Mouse (Mus musculus): ENCODE data around the gene Smap2.

Smap2 gene

DNA sequence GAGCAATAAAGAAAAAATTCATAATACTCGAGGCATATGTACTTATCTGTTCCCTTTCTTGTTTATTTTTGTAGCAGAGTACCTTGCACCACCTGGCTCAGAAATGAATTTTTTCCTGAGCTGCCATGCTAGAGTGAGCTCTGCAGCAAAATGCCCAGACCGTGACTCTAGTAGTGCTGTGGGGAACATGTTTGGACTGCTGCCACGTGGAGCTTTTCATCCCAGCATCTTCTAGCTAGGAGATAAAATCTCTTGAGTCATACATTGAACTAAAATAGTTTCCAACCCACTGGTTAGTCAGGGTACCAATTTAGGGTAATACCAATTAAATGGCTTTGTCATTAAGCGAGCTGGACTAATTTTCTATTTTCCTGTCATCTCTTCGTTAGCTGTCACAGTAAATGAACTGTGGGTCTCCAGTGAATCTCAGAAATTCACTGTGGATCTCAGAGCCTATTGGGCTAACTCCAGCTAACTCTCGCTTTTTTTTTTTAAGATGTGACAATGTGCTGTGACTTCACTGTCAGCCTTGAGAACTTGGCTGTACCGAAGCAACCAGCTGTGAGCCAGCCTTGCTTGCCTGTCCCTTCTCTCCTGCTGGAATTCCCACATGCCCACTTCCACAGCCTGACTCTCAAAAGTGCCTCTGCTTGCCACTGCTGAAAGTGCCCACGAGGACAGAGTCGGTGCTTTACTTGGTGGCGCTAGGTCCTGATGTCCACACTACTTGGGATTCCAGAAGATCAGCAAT lies 3.2 kb upstream of the Smap2 start:
- no peak for DNase-seq

DNA sequence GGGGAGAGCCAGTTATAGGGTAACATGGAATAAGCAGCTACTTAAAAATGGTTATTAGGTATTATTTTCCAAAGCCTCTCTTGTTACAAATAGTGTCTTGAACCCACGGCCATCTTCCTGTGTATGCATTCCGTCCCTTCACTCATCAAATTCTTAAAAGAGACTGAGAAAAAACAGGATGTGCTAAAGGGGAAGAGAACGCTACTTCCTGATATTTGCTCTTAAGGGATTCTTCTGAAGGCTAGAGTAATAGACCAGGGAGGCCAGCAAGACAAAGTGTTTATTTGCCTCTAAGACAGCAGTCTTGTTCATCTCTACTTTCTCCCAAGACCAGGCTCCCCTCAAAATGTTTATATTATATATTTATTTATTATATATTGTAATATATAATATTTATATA lies 1.2 kb upstream of the Smap2 start:
- DNase-seq, result no peak

GRCm38 (mm10) chr4:121016021-121016898 lies 787 bp downstream of the Smap2 start:
- DNase-seq, result peak; percentile 68 to 71

DNA sequence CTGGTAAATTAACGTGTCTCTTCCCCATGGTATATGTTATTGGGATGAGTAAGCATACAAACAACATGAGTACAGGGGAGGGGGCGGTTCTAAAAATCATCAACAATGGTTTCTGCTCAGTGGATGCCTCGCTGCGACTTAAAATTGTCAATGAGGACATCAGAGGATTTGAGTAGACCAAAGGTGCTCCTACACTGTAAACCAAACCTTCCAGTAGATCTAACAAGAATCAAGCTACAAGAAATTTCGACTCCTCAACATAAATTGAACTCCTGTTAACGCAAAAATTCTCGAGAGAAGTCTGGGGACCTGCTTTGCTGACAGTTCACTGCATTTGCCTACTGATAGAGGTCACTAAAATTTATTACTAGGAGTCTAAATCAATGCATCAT lies 1.8 kb downstream of the Smap2 start:
- DNase-seq, result no peak

GRCm38 (mm10) chr4:121014594-121015267 lies 2.3 kb downstream of the Smap2 start:
- no peak for DNase-seq

GRCm38 (mm10) chr4:121010770-121011549 lies 6.1 kb downstream of the Smap2 start:
- DNase-seq, result no peak

DNA sequence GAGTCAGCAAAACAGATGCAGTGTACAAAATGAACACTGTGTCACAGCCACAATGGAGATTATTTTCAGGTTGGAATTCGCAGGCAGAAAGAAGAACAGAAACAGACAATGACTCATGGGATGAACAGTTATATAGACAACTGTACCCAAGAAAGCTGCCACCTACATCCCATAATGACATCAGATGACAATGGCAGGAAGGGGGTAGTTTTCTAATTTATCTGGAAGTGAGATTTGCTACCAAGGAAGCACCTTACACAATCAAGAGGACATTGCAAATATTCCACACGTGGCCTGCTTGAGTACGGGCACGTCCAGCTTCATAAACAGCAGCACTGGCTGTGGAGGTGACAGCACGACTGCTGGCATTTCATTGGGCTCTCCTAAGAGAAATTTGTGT lies 7.9 kb downstream of the Smap2 start:
- DNase-seq, result no peak

DNA sequence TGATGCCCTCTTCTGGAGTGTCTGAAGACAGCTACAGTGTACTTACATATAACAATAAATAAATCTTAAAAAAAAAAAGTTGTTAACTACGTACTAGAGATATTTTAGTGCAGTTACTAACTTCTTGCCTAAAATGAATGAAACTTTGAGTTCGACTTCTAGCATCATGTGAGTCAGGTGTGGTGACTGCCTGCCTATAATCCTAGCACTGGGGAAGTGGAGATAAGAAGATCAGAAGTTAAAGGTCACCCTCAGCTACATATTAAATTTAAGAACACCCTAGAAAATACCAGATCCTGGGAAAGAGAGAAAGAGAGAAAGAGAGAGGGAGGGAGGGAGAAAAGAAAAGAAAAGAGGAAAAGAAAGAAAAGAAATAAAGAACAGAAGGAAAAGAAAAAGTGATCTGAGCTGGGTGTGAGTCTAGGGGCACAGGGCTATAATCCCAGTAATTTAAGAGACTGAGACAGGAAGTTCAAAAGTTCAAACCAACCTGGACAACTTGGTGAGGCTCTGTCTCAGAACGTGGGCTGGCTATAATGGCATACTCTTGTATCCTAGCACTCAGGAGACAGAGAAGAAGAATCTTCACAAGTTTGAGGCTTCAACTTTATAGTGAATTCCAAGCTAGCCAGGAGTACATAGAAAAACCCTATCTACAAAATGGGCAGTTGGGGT lies 8.8 kb downstream of the Smap2 start:
- DNase-seq, result no peak

- DNase-seq, result no peak
These were observed 10.0 kb downstream of the Smap2 start for GRCm38 (mm10) chr4:121007006-121007405.

- DNase-seq, result no peak
These were observed 12.4 kb downstream of the Smap2 start for GRCm38 (mm10) chr4:121004679-121005078.

GRCm38 (mm10) chr4:121003611-121004091 lies 13.4 kb downstream of the Smap2 start:
- peak; percentile 29 to 32 for DNase-seq

DNA sequence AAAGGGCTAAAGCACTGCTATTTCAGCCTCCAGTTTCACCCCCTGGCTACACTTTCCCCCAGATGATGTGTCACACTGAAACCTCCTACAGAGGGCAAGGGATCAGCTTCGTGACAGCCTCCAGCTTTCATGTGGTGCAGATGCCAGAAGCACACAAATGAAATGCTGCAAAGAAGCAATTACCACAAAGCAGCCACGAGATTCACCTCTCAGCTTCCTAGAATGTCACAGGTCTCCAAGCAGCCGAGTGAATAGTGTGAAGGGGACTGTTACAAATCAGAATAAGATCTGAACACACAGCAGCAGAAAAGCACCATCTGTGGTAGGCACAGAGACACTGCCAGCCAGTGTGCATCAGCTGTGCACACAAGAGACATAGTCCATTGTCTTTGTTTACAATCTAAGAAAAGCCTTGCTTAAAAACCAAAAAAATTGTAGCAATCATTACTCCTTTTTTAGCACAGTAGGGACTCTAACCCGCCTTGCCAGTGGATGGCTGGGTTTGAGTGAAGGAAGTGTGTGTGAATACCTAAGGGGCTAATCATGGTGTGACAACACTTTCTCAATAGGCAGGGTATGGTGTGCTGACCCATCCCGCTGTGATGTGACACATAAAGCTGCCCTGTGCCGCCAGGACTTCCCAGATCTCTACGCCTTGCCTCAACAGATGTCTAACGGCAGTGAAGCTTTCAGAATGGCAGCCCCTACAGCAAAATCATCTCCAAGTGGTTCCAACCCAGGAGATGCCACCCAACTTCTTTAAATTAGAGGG lies 14.5 kb downstream of the Smap2 start:
- DNase-seq, result peak; percentile 34 to 48

DNA sequence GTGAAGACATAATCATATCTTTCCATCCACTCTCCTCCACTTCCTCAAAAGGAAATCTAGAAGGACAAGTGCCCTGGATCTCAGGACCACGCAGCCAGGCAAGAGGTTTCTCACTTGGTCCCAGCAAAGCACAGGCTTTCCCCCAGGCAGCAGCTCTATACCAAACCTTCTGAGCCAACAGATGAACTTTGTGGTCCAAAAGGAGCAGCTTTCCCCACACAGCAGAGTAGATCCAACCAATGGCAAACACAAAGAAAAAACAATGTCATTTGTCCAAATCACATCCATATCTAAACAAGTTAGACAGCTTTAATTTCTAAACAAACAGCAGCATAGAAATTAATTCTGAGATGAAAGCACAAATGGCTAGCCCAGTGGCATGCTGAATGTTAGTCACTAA lies 15.4 kb downstream of the Smap2 start:
- DNase-seq, result no peak

DNA sequence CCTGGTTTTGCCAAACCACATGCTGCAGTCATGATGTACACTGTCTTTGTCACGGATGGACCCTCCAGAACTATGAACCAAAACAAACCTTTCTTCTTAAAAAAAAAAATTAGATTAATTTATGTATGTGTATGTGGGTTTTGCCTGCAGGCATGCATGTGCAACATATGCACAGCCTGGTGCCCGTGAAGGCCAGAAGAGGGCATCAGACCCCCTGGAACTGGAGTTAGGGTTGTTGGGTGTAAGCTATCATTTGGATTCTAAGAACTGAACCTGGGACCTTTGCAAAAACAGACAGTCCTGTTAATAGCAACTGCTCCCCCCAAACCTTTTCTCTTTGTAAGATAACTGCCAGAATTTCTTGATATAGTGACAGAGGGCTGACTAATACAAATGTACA lies 16.0 kb downstream of the Smap2 start:
- DNase-seq, result no peak

- DNase-seq, result no peak
These were observed 21.1 kb downstream of the Smap2 start for GRCm38 (mm10) chr4:120995911-120996310.

GRCm38 (mm10) chr4:120993025-120993424 lies 24.0 kb downstream of the Smap2 start:
- DNase-seq, result no peak

DNA sequence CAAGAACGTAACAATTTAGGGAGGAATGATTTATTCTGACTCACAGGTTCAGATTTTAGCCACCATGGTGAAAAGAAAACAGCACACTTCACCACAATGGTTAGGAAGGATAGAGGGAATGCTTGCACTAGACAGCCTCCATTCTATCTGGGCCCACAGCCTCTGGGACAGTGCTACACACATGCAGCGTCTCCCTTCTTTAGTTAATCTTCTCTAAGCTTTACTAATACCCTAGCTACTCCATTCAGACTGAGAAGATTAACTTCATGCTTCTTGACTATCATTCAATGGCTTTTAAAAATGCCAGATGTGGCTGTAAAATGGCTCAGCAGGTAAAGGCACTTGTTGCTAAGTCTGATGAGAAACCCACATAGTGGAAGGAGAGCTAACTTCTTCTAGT lies 24.8 kb downstream of the Smap2 start:
- DNase-seq, result no peak

DNA sequence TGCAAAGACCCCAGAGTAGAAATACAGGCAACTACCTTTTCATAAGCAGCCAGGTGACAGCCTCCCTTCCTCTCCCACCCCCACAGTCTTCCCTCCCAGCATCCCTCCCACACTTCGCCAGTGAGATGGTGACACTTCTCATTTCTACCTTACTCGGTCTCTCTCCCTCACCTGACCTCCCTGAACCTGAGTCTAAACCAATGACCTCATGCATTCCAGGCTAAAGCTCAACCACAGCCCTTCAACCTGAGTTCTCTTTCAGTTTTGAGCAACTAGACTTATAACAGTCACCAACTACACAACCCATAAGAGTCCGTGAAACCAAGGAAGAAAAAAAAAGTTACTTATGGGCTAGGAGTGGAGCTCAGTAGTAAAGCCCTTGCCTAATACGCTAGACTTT lies 29.7 kb downstream of the Smap2 start:
- DNase-seq, result no peak

DNA sequence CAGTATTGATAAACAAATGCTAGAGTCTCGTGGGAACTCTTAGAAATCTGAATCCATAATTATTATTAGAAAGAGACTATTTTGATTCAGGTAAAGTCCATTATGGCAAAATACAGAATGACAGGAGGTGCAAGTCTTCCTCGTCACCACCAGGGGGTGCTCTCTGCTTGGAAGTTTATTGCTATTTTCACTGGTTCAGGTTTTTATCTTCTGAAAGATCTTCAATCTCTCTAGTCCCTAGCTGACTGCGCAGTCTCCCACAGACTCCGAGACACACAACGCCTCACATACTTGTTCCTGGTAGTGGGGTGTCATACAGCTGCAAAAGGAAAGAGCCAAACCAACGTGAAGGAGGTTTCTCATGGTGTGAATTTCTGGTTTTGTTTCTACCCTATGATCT lies 30.6 kb downstream of the Smap2 start:
- peak; percentile 65 to 75 for DNase-seq

GRCm38 (mm10) chr4:120978221-120978620 lies 38.8 kb downstream of the Smap2 start:
- no peak for DNase-seq

DNA sequence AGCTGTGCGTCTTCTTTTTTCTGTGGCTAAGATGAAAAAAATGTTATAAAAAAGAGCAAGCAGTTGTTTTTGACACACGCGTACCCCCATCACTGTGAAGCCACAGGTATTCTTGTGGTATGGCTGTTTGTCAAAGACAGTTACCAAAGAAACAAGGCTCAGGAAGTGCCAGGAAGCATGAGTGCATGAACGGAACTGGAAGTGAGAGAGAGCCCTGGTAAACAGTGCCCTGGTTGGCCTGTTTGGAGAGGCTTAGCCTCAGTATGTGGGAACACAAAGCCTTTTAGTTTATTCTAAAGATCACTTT lies 41.7 kb downstream of the Smap2 start:
- DNase-seq, result no peak

Measured in cerebellum, postnatal 10 days (tissue).